Mouse (Mus musculus): Measurements from ENCODE around the gene Tas2r135.

Tas2r135 gene

DNA sequence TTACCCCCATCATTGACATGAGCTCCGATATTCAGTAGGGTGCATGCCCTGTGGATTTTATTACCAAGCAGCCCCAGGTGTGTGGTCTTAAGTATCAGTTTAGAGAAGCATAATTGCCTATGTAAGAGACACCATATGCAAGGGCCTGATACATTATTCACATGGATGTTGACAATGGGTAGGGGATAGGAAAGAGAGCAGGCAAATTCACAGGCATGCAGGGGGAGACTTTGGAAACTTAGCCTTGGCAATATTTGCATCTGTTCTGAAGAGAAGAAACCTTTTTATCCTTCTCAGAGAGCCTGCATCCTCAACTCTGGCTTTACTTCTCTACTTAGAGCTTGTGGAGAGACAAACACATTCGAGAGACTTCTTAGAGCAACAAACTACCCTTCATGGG, at the start of gene Tas2r135:
Gene Tas2r135 (plus strand): TSS at position 301 of the 400 bp plus-strand sequence.
- in situ Hi-C loops (cut with MseI, MboI): no loop called here

DNA sequence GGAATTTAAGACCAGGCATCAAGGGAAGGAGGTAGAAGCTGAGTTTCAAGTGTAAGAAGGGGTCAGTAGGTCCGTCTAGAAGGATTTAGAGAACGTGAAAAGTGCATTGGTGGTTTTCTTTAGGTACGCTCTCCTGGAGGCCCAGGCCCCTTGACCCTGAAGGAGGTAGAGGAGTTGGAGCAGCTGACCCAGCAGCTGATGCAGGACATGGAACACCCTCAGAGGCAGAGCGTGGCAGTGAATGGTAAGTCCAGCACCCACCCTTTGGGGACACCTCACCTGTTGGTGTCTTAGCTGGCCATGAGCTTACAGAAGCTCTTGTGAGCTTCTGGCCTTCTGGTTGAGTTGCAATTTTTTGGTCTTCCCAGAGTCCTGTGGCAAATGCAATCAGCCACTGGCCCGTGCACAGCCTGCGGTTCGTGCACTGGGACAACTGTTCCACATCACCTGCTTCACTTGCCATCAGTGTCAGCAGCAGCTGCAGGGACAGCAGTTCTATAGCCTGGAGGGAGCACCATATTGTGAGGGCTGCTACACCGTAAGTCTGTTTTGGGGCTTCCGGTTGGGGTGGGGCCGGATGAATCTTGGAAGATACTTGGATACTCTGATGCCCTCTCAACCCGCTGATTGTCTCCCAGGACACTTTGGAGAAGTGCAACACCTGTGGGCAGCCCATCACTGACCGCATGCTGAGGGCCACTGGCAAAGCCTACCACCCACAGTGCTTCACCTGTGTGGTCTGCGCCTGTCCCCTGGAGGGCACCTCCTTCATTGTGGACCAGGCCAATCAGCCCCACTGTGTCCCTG, 49.2 kb upstream of the Tas2r135 start:
- in situ Hi-C loops (cut with MseI, MboI): no loop called here

DNA sequence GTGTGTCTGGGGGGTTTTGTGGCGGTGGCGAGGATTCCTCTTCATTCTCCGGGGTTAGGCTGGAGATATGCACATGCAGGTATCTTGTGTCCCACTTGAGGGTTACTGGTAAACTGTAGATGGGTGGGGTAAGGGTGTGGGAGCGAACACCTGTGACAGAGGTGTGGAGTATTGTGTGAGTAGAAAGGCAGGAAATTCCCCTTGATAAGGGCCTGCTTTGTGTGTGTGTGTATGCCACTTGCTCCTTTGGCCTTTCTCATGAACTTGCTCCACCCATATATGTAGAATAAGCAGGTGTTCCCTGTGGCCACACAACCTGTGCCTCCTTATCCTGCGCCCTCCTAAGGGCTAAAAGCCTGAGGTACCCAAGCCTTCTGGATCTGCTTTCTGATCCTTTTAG, 48.3 kb upstream of the Tas2r135 start:
- in situ Hi-C loops (cut with MseI, MboI): no loop called here

DNA sequence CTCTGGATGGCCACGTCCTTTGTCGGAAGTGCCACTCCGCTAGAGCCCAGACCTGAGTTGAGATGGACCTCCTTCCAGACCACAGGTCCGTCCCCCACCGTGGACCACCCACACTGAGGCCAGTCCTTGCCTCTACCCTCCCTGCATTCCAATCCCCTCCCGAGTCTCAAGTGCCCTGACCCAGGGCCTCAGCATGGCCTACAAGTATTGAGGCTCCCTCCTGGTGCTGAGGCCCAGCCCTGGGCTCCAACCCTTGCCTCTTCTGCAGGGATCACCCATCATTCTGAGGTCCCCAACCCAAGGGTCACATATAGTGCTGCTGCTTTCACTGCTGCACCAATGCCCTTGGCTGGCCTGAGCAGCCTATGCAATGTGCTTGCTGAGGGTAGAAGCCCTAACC, 47.3 kb upstream of the Tas2r135 start:
- in situ Hi-C loops (cut with MseI, MboI): no loop called here

DNA sequence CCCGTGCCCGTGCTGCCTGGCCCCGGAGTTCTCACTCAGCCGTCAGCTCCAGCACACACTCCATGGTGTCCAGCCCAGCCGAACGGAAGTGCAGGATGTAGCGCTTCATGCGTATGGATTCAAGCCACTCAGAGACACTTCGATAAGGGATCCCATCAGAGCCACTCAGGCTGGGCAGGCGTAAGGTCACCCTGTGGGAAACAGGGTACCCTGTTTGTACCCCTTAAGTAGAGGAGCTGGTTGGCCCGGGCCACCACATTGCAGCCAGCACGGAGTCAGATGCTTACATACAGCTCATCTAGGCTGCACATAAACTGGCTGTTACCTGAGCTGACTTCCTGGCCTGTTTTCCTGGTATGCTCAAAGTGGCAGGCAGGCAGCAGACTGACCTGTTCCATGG, 46.3 kb upstream of the Tas2r135 start:
- in situ Hi-C loops (cut with MseI, MboI): no loop called here

DNA sequence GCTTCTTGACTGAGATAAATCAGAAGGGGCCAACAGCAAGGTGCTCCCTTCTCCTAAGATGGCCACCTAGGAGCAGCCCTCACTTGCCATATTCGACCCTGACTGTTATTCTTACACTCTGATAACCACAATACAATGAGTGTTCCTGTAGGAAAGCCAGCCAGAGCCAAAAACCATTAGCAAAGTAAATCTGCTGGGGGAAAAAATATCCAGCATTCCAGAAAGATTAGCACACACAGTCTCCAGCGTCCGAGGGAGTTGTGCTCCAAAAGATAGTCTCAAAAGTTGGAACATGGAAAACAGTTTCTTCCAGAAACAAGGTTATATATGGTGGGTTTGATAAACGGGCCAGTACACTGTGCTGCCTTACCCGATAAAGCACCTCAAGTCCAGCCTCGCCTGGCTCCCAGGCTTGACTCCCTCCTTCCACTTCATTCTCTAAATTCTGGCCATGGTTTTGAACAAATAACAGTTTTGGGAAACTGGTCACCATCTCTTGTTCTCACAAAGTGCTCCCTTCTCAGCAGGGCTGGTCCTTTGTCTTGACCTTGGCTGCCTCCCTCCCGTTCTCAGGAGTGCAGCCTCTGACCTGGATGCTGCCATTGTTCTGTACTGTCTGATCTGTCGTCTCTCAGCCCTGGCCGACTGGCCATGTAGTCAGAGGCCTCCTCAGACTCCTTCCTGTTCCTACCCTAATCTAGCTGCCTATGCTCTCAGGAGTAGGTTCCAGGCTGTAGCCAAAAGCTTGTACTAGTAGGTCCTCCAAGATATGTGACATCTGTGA, 45.7 kb upstream of the Tas2r135 start:
- in situ Hi-C loops (cut with MseI, MboI): no loop called here

DNA sequence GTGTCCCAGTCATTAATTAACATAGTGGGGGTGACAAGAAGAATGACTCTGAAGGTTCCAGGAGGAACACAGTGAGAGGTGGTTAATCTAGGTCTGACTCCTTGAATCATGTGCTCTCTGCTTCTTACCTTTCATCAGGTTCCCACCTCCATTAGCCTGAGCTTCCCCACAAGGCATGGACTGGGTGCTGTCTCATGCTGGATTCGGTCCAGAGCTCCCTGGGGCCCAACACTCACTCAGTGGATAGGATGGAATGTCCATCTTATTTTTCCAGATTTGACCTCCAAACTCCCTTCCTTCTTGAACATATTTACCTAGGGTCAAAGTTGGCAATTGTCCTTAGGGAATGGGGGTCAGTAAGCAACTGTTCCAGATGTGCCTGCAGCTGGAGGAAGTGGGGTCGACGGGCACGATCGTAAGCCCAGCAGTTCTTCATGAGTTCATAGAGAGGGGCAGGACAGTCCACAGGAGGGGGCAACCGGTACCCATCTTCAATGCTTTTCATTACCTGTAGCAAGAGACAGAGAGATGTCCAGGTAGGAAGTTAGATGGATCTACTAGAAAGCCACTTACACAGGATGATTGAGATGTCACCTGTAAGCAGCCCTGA, 44.9 kb upstream of the Tas2r135 start:
- in situ Hi-C loops (cut with MseI, MboI): no loop called here

DNA sequence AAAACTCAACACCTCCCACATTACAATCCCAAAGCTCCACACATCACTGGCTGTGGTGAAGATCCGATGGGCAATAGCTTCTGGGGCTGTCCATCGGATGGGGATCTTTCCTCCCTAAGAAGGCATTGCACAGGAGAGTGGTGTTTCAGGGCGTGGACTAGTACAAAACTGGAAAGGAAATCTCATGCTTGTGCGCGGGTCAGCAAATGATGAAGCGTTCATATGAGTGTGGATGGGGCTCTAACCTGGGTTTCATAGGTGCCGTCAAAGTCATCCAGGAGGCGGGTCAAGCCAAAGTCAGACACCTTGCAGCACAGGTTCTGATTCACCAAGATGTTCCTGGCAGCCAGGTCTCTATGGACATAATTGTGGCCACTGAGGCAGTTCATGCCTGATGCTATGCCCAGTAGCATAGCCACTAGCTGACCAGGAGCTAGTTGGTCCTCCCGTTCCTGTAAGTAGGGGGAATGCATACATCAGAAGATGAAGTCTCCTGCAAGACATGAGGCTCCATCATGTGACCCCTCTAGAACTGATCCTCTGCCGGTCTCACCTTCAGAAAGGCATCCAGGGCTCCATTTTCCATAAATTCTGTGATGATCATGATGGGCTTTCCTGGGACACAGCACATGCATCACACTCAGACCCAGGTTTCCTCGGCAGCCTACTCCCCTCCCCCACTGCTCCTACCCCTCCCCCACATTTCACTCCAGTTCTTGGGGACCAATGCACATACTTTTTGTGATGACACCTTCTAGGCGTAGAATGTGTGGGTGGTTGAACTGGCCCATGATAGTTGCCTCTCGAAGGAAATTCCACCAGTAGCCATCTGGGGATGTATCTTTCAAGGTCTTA, 44.0 kb upstream of the Tas2r135 start:
- in situ Hi-C loops (cut with MseI, MboI): no loop called here

DNA sequence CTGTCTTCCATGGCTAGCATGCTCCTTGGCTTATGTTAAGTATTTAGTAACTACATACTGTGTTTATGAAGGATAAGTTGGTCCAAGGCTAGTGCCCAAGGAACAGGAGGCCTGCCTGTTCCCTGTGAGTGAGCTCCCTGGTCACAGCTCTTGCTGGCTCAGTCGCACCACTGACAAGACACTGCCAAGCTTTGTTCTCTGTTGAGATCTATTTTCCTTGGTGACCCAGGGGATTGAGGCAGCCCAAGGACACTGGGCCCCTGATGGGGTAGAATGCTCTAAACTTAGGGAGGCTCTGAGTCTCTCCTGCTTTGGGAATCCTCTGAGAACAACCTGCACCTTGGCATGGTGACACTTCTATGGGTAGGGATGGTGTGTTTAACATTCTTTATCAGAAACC, 43.2 kb upstream of the Tas2r135 start:
- in situ Hi-C loops (cut with MseI, MboI): no loop called here

DNA sequence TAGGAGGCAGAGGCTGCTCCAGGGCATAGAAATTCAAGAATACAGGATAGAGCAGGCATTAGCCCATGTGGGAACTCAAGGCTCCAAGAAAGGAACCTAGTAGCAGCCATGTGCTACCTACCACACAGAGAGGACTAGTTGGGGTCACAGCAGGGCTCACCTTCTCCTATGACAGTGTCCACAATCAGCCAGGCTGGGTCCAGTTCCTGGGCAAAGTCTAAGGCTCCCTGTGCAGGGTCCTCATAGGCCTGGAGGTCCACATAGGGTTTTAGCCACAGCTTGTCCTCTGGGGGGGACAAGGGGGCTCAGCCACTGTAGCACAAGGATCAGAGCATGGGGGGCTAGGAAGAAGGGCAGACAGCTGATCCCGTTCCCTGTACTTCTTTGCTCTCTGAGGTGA, 42.7 kb upstream of the Tas2r135 start:
- in situ Hi-C loops (cut with MseI, MboI): no loop called here

DNA sequence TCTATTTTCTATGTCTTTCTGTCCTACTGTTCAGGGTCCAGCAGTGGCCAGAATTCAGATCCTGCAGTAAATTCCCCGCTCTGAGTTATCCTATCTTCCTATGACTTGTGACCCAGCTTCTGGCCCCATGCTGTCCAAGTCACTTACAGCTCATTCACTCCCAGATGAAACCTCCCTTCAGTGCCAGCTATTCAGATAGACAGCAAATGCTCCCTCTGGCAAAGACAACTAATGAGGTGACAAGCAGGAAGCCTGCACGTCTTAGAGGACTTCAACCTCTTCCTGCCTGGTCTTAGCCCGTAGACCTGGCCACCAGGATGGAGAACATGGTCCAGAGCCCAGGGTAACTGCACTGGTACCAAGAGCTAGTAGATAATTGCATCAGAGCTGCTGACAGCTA, 42.3 kb upstream of the Tas2r135 start:
- in situ Hi-C loops (cut with MseI, MboI): no loop called here

DNA sequence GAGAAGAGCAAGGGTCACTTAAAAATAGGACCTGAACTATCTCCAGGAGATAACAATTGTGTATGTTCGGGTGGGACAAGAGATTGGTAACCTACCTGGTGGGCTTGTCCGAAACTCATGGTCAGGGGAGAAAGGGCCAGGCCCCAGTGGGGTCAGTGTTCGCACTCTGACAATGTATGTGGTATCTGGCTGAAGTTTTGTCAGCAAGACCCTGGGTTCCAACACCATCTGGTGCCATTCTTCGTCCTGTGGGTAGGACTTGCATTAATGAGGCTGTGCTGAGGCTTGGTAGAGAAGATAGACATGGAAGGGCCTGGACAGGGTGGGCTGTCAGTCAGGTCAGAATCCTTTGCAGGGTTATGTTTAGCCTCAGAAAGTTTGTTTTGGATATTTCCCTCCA, 41.2 kb upstream of the Tas2r135 start:
- in situ Hi-C loops (cut with MseI, MboI): no loop called here

DNA sequence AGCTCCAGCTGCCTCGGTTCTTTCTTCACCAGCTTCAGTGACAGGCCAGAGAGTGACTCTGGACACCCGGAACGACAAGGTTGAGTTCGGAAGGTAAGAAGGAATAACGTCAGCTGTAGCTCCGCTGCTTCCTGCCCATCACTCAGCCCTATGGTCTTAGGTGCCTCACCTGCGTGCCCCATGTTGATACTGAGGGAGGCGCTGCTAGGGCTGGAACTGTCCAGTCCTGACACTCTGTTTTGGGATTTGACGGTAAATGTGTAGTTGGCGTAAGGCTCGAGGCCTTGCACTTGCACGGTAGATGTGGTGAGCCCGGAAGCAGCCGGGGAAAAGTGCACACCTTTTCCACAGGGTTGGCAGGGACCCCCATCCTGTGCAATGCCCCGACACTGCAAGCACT, 40.6 kb upstream of the Tas2r135 start:
- in situ Hi-C loops (cut with MseI, MboI): no loop called here

DNA sequence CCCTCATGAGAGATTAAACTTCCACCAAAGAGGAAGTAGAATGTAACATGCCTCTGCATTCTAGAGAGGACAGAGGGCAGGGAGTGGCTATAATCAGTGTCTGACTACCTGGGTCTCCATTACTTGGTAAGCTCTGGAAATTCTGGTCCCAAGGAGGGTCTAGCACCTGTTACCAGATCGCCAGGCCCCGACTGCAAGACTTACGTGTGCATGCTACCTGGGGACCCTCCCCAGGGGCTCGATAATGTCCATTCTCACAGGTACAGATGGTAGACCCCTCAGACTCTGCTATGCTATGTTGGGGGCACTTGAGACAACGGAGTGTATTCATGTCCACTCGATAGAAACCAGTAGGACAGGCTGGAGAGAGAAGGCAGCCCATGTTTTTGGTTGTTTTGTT, 40.0 kb upstream of the Tas2r135 start:
- in situ Hi-C loops (cut with MseI, MboI): no loop called here

DNA sequence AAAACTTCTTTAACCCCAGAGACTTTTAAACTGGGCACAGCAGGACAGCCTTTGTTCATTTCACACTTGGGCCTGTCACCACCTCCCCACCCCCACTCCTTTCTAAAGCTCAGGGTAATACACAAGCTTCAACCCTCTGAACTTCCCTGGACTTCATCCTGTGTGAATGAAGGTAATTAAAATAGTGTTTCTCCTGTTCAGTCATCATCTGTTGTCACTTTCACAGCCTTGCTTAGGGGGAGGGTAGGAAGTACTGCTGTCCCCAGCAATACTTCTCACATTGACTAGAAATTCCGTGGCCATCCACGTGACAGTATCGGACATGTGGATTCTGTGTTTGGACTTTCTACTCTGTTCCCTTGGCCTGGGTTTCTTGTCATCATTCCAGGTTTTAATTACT, 35.4 kb upstream of the Tas2r135 start:
- in situ Hi-C loops (cut with MseI, MboI): no loop called here

DNA sequence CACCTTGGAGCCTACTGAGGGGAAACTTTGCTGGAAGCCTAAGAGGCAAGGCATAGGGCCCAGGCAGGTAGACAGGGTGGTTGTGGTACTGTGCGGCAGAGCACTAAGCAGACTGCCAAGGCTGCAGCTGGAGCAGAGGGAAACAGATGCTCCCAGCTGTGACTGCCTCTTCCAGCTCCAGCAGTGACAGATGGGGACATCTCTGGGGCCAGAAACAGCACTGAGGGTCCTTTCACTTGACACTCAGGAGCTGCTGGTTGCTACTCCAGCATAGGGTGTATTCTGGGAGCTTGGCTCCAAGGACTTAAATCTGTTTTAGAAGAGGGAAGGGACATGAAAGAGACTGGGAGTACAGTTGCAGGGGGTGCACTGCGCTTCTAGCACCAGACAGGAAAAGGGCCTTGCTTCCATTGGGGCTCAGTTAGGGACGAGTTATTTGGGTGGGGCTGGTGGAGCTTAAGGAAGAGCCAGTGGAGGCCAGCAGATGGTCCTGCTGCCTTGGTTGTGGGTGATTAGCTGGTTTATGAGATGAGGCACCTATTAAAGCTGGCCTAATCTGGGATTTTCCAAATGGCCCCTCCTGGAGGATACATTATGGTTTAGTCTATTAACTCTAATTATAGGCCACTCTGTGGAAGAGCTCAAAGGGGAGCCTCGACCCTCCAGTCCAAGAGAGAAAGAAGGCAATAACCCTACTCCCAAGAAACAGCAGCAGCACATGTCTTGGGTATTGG, 34.4 kb upstream of the Tas2r135 start:
- in situ Hi-C loops (cut with MseI, MboI): no loop called here

DNA sequence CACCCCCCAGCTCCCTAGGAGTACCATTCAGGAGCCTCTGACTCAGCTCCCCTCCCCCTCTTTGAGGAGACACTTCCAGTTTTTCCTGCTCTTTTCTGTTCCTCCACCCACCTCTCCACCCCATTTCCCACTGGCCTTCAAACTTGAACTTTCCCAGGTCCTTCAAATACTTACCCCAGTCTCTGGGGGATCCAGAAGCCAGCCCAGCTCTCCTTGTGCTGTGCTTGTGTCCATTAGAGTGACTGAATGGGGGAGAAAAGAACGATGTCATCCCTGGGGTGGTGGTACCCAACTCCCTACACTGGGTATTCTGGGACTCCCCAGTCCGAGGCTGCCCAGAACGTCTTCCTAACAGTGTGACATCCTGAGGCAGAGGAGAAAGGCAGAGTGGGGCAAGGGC, 33.2 kb upstream of the Tas2r135 start:
- in situ Hi-C loops (cut with MseI, MboI): no loop called here

DNA sequence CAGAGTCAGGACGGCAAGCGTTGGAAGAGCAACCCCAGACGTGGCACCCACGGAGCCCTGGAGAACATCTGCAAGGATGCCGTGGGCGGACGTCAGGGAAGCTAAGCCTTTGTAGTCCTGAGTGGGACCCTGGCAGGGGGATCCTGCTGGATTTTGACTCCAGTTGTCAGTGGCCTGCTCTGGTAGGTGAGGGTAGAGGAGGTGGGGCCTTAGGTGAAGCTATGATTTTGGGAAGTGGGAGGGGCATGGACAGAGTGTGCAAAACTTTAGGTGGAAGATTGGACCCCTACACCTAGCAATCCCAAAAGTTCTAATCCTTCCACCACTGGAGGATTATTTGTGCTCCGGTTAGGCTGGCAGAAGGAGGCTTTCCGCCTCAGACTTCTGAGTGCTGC, 32.8 kb upstream of the Tas2r135 start:
- in situ Hi-C loops (cut with MseI, MboI): no loop called here

DNA sequence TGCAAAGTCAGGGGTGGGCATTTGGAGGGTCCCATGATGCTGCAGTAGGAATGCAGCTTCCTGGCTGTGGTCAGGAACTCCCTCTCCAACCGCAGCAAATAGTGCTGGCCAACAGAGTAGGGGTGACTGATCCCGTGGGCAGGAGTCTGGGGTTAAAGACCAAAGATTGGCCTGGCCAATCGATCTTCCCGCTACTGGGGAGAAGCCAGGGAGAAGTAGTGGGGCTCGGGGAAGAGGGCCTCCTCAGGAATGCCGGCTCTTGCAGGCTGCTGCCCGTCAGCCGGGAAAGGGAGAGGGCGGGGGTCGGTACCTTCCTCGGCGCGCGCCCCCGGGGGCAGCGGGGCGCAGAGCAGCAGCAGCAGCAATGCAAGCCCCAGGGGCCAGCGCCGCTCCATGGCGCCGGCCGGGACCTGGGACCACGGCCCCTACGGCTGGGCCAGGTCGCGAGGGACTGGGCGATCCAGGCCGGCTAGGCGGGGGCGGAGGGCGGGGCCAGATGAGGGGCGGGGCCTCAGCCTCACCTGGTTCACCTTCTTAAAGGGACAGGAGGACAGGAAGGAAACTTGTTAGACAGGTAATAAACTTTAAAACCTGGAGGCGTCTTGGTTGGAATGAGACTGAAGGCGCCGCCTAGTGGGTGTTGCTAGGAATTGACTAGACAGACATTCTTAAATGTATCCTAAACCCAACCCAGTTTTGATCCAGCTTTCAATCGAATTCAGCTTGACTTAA, 32.3 kb upstream of the Tas2r135 start, which contains the start of gene Epha1:
Gene Epha1 (minus strand): TSS at position 453 of the 732 bp plus-strand sequence.
- in situ Hi-C loops (cut with MseI, MboI): no loop called here

DNA sequence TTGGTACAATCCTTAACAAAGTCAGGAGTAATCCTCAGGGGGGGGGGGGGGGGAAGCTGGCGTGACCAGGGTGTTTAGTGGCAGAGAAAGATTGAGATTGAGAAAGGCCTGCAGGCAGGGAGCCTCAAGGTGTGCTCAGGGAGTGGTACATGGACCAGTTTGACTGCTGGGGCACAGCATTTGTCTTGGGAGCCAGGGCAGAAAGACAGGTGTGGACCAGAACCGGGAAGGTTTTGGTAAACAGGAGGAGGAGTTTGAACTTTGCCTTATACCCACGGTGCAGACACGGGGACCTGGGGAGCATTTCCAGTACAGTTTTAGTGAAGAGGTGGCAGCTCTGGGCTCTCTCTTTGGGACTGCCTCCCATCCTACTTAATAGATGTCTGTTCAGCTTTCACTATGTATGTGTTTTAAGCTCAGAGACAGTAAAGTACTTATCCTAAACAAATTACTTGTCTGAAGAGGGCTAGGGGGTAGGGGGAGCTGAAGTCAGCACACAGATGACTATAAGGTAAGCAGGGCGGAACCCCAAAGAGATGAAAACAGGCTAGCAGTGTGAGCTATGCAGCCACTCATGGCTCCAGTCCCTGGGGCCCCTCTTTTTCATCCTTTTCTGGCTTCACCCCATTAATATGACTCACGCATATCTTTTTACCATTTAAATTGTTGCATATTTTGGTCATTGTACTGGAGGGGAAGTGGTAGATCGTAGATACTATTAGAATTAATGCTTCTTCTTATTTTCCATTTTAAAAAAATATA, 31.4 kb upstream of the Tas2r135 start:
- in situ Hi-C loops (cut with MseI, MboI): no loop called here

Data from mouse trophoblast stem cell (cell line).